Mouse (Mus musculus) stomach, postnatal 0 days (tissue): ENCODE data around the gene Dctn2.

Experiments
- CTCF ChIP-seq: IDR thresholded peaks from 2 replicates; pipeline ENCODE4 v1.5.1; 2016; ENCODE audit warnings: antibody characterized with exemption, low read depth, mild to moderate bottlenecking, moderate library complexity
- EP300 ChIP-seq: optimal IDR thresholded peaks from 2 replicates; pipeline ENCODE3; 2016; ENCODE audit warnings: antibody characterized with exemption

DNA sequence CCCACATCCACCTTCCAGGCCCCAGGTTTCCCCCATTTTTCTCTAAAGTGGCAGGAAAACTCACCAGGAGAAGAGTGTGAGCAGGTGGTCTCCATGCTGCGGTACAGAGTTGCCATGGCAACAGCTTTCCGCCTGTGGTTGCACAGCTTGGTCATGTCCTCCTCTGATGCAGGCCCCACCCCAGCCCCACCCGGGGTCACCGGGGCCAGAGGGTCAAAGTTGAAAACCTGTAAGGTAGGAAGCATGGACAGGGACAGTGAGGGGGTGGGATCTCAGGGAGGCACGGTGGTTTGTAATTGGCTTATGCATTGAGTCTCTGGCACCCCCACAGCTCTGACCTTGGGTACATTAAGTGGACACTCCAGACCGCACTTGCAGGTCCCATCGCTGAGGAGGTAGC is 20.6 kb downstream of the Dctn2 start:
- TF ChIP-seq EP300, result no peak
- TF ChIP-seq CTCF, result no peak
